Mouse (Mus musculus): ENCODE data around the gene Prss58.

GRCm38 (mm10) chr6:40890973-40891372 lies 9.2 kb downstream of the Prss58 start:
- TF ChIP-seq POLR2A (IDR thresholded peaks at IDR 0.05; ENCODE audit: low read depth, low read length) (no peak), CTCF (IDR thresholded peaks at IDR 0.05; ENCODE audit: borderline replicate concordance, insufficient read depth, low read length) (no peak)

Data from embryonic fibroblast, embryonic 13.5 days (primary cell).